Mouse (Mus musculus): Measurements from ENCODE around the gene Fktn. TPM values are rescaled to one million over a fixed set of nuclear protein-coding genes. Genes with fewer than 3 reads are reported as not detected.
"Not testable (repeated sequence)": the region's sequence is repeated elsewhere in the genome, so short reads cannot be mapped to it uniquely, and the experiment has no call there.

Gene Fktn
- polyA plus RNA-seq, 1 experiment = 1.4 TPM

DNA sequence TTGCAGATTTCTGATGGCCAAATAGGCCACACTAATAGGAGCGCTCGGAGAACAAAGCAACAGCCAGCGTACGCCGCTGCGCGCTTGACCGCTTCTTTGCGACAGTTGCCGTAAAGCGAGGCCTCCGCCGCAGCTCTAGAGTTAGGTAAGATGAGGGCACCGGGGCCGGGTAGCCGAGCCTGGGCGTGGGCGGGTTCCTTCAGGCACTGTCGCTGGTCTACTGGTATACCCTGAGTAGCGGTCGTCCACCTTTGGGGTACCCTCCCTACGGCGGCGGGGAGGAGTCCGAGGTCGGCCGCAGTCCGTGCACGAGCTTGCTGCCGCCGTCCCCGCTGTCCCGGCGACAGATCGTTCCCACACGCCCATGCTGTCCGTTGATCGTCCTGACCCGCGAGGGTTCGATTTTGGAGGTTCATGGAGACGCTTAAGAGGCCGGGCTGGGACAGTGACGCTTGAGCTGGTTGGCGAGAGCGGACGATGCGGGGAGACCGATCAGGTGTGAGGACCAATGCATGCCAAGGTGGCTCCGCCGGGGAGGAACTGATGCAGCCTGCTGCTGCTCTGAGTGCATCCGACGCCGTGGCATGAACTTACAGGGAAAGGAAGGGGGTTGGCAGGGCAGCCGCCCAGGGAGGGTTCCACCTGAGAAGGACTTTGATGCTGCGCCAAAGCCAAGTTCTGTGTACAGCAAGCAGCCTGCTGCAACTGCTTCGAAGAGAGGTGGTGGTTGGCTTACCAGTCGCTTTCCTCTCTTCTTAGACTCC is 435 bp downstream of the Fktn start:
- no peaks in the 10 kb centered on the region for H3K27me3 ChIP-seq (ENCODE audit: control insufficient read depth, insufficient read depth, low read length)
- no peaks in the 10 kb centered on the region; the same call in 1 of the 2 replicates for H3K4me1 ChIP-seq (ENCODE audit: control insufficient read depth, insufficient read depth, insufficient read length)
- no peaks in the 10 kb centered on the region for H3K36me3 ChIP-seq (ENCODE audit: control insufficient read depth, insufficient read depth, low read length)
- TF ChIP-seq CTCF (IDR thresholded peaks at IDR 0.05; ENCODE audit: extremely low read depth, insufficient read depth, insufficient read length, insufficient replicate concordance) (no peak), POLR2A (IDR thresholded peaks at IDR 0.05; ENCODE audit: low read depth, low read length) (no peak; the same call in 1 of the 2 replicates)
- WGBS = 10% methylated on average over 58 of the region's 58 CpGs
- H3K27ac ChIP-seq (ENCODE audit: insufficient read depth, low read length) = peak overlapping the region; percentile 71
- peak; percentile 78 to 86 for DNase-seq (ENCODE audit: low read depth in 1 of 2, low spot score in 2 of 2)
- H3K4me3 ChIP-seq (ENCODE audit: extremely low read depth, insufficient read depth, insufficient read length) = peak overlapping the region; percentile 94

DNA sequence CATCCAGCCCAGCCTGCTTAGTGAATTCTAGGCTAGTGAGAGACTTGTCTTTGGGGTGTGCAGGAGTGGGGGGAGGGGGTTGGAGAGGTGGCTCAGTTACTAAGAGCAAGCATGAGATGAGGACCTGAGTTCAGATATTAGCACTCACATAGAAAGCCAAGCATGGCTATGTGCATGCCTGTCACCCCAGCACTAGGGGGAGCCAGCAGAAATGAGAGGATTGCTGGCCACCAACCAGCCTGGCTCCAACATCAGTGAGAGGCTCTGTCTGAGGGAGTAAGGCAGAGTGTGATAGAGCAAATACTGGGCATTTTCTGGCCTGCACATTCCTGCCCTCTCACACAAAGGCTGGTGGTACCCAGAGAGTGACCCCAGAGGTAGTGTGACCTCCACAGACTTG is 2.2 kb downstream of the Fktn start:
- Histone ChIP-seq H3K36me3 (ENCODE audit: control insufficient read depth, insufficient read depth, low read length) (no peaks in the 10 kb centered on the region), H3K27ac (ENCODE audit: insufficient read depth, low read length) (no peak overlapping the region), H3K27me3 (ENCODE audit: control insufficient read depth, insufficient read depth, low read length) (no peaks in the 10 kb centered on the region), H3K4me1 (ENCODE audit: control insufficient read depth, insufficient read depth, insufficient read length) (no peaks in the 10 kb centered on the region; the same call in 1 of the 2 replicates), H3K4me3 (ENCODE audit: extremely low read depth, insufficient read depth, insufficient read length) (no peak overlapping the region)
- no peak for TF ChIP-seq POLR2A (IDR thresholded peaks at IDR 0.05; ENCODE audit: low read depth, low read length)
- TF ChIP-seq CTCF (IDR thresholded peaks at IDR 0.05; ENCODE audit: extremely low read depth, insufficient read depth, insufficient read length, insufficient replicate concordance) = peak; percentile 37; the same call in 1 of the 2 replicates
- peak in 1 of 2 experiments; percentile 10 for DNase-seq (ENCODE audit: low read depth in 1 of 2, low spot score in 2 of 2)

DNA sequence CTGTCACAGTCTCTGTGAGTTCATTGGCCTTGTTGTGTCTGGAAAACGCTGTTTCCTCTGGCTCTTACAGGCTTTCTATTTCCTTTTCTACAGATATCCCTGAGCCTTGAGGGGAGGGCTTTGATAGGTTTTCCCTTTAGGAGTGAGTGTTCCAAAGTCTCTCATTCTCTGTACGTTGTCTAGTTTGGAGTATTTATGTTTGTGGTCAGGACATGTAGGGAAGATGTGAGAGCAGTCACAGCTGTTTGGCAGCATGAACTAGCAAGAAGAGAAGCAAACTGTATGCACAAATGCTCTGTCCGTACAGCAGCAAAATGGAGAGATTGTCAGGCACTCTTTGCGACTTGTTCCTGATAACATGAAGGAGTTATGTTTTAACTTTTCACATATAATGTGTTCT is 3.7 kb downstream of the Fktn start:
- TF ChIP-seq POLR2A (IDR thresholded peaks at IDR 0.05; ENCODE audit: low read depth, low read length) = no peak
- TF ChIP-seq CTCF (IDR thresholded peaks at IDR 0.05; ENCODE audit: extremely low read depth, insufficient read depth, insufficient read length, insufficient replicate concordance) = no peak
- WGBS = 79% methylated on average over 4 of the region's 4 CpGs

DNA sequence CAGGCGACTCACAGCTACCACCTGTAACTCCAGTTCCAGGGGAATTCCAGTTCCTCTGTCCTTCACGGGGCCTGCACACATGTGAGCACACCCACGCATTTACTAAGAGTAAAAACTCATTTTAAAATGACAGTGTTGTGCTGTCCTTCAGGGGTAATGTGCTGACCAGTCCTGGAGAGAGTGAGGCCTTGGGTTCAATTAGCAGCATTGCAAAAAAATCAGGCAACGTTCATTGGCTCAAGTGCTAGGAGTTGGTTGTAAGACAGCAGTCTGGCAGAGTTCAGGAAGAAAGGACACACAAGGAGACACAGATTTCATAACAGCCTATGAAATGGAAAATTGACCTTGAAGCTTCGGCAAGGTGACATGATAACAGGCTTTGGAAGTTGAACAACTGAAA is 4.5 kb downstream of the Fktn start:
- no peaks in the 10 kb centered on the region for H3K27me3 ChIP-seq (ENCODE audit: control insufficient read depth, insufficient read depth, low read length)
- no peaks in the 10 kb centered on the region; the same call in 1 of the 2 replicates for H3K4me1 ChIP-seq (ENCODE audit: control insufficient read depth, insufficient read depth, insufficient read length)
- H3K36me3 ChIP-seq (ENCODE audit: control insufficient read depth, insufficient read depth, low read length) = no peaks in the 10 kb centered on the region
- 73% methylated on average over 5 of the region's 5 CpGs for WGBS
- TF ChIP-seq CTCF (IDR thresholded peaks at IDR 0.05; ENCODE audit: extremely low read depth, insufficient read depth, insufficient read length, insufficient replicate concordance) (no peak), POLR2A (IDR thresholded peaks at IDR 0.05; ENCODE audit: low read depth, low read length) (no peak)
- DNase-seq (ENCODE audit: low read depth in 1 of 2, low spot score in 2 of 2) = no peak
- no peak overlapping the region for H3K4me3 ChIP-seq (ENCODE audit: extremely low read depth, insufficient read depth, insufficient read length)
- no peak overlapping the region for H3K27ac ChIP-seq (ENCODE audit: insufficient read depth, low read length)

More for the DNA sequence above, 3.7 kb downstream of the Fktn start:
- DNase-seq (ENCODE audit: low read depth in 1 of 2, low spot score in 2 of 2) = no peak
- no peaks in the 10 kb centered on the region for H3K27me3 ChIP-seq (ENCODE audit: control insufficient read depth, insufficient read depth, low read length)
- H3K27ac ChIP-seq (ENCODE audit: insufficient read depth, low read length) = no peak overlapping the region
- H3K4me1 ChIP-seq (ENCODE audit: control insufficient read depth, insufficient read depth, insufficient read length) = no peaks in the 10 kb centered on the region; the same call in 1 of the 2 replicates
- H3K4me3 ChIP-seq (ENCODE audit: extremely low read depth, insufficient read depth, insufficient read length) = no peak overlapping the region
- H3K36me3 ChIP-seq (ENCODE audit: control insufficient read depth, insufficient read depth, low read length) = no peaks in the 10 kb centered on the region

DNA sequence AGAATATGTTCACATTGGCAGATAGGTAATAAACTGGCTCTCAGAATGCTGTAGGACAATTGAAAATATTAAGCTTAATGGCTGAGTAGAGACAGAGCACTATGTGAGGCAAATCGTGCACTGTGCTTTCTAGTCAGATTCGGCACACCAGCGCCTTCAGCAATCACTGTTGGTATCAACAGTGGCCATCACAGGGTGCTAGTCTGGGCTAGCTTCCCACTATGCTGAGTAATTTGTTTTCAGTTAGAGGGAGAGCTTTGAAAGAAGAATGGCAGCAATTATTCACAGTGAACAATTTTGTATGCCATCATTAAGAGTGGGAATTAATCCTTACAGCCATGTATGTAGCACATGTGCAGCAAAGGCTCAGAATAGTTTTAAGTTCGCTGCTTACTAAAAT is 8.7 kb downstream of the Fktn start:
- no peak for DNase-seq (ENCODE audit: low read depth in 1 of 2, low spot score in 2 of 2)
- no peaks in the 10 kb centered on the region for H3K4me1 ChIP-seq (ENCODE audit: control insufficient read depth, insufficient read depth, insufficient read length)
- no peak overlapping the region for H3K4me3 ChIP-seq (ENCODE audit: extremely low read depth, insufficient read depth, insufficient read length)
- no peaks in the 10 kb centered on the region for H3K27me3 ChIP-seq (ENCODE audit: control insufficient read depth, insufficient read depth, low read length)
- TF ChIP-seq POLR2A (IDR thresholded peaks at IDR 0.05; ENCODE audit: low read depth, low read length) (no peak), CTCF (IDR thresholded peaks at IDR 0.05; ENCODE audit: extremely low read depth, insufficient read depth, insufficient read length, insufficient replicate concordance) (no peak)
- WGBS = 95% methylated on average over 4 of the region's 4 CpGs
- no peaks in the 10 kb centered on the region for H3K36me3 ChIP-seq (ENCODE audit: control insufficient read depth, insufficient read depth, low read length)
- no peak overlapping the region for H3K27ac ChIP-seq (ENCODE audit: insufficient read depth, low read length)

DNA sequence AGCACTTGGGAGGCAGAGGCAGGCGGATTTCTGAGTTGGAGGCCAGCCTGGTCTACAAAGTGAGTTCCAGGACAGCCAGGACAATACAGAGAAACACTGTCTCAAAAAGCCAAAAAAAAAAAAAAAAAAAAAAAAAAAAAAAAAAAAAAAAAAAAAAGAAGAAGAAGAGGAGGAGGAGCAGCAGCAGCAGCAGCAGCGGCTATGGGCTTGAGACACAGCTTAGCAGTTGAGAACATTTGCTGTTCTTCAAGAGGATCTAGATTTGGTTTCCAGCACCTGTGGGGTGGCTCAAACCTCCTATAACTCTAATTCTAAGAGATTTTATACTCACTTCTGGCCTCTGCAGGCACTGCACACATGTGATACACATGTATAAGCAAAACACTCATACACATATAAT is 12.3 kb downstream of the Fktn start:
- H3K36me3 ChIP-seq (ENCODE audit: control insufficient read depth, insufficient read depth, low read length); H3K4me3 ChIP-seq (ENCODE audit: extremely low read depth, insufficient read depth, insufficient read length); H3K27ac ChIP-seq (ENCODE audit: insufficient read depth, low read length); DNase-seq (ENCODE audit: low read depth in 1 of 2, low spot score in 2 of 2); H3K4me1 ChIP-seq (ENCODE audit: control insufficient read depth, insufficient read depth, insufficient read length); H3K27me3 ChIP-seq (ENCODE audit: control insufficient read depth, insufficient read depth, low read length): not testable (repeated sequence)
- 92% methylated on average over 2 of the region's 2 CpGs for WGBS

DNA sequence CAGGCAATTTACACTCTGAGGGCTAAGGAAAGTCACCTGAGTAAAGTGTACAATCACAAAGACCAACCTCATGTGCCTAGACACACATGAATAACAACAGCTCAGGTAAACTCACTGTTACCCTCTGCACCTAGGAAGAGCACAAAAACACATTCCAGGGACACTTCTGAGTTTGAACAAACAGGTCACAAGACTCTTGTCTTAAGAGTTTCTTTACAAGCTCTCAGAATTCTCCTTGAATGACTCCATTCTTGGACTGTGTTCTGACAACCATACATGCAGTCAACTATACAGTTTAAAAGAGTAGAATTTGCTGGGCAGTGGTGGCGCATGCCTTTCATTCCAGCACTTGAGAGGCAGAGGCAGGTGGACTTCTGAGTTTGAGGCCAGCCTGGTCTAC is 14.3 kb downstream of the Fktn start:
- no peak for DNase-seq (ENCODE audit: low read depth in 1 of 2, low spot score in 2 of 2)
- Histone ChIP-seq H3K4me3 (ENCODE audit: extremely low read depth, insufficient read depth, insufficient read length) (no peak overlapping the region), H3K27ac (ENCODE audit: insufficient read depth, low read length) (no peak overlapping the region), H3K36me3 (ENCODE audit: control insufficient read depth, insufficient read depth, low read length) (0 out of 2 replicates have a peak, but pooled peaks cover 2% of the 10 kb centered on the region), H3K27me3 (ENCODE audit: control insufficient read depth, insufficient read depth, low read length) (no peaks in the 10 kb centered on the region), H3K4me1 (ENCODE audit: control insufficient read depth, insufficient read depth, insufficient read length) (no peaks in the 10 kb centered on the region)
- TF ChIP-seq CTCF (IDR thresholded peaks at IDR 0.05; ENCODE audit: extremely low read depth, insufficient read depth, insufficient read length, insufficient replicate concordance) = no peak
- TF ChIP-seq POLR2A (IDR thresholded peaks at IDR 0.05; ENCODE audit: low read depth, low read length) = no peak
- WGBS = 100% methylated on average over 1 of the region's 1 CpGs

Data from spleen, adult 2 months (tissue).